ENCODE assay signal across 14 mouse cellular contexts in the genomic region with DNA sequence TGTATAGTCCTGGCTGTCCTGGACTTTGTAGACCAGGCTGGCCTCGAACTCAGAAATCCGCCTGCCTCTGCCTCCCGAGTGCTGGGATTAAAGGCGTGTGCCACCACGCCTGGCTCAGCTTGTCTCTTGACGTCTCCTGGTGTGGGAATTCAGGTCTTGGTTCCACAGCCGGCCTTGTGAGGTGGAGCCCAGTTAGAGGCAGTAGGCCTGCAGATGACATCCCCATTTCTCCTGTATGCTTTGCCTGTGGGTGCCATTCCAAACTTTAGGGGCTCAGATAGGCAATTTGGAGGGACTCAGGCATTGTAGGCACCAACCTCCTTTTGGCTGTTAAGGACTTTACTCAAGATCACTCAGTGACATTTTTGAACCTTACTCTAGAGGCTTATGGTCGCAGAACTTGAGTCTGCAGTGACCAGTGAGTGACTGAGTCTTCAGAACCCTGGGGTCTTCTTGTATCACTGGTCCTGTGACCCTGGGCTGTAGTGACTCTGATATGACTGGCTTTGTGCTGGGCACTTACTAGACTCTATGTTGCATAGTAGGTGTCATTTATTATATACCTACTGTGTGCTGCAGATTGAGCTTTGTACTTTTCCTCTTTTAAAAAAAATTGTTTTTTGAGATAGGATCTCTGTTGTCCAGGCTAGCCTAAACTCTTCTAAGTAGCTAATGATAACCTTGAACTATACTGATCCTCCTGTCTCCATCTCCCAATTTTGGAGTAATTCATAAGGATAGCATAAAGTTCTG. TPM values are rescaled to one million over a fixed set of nuclear protein-coding genes. Genes with fewer than 3 reads are reported as not detected.
DNase-seq lines count a peak whose midpoint lies in the region; ATAC-seq and TF ChIP-seq lines count a peak whose summit lies in the region.
"Had no signal": no experiment of that assay in that cellular context is flagged by ENCODE, and none has a peak within 500 bp of the region (broad histone marks: within the 10 kb centered on the region; RNA-seq: fewer than 3 reads in every experiment).

No protein-coding gene starts in this region.

- WGBS in cerebellum, adult 2 months: 86% methylated on average over 8 of the region's 8 CpGs
- WGBS in hindbrain, embryonic 14.5 days: 88% methylated on average over 8 of the region's 8 CpGs
- WGBS in hindbrain, embryonic 10.5 days: 93% methylated on average over 8 of the region's 8 CpGs
- 95% methylated on average over 8 of the region's 8 CpGs for WGBS in midbrain, embryonic 14.5 days
- 93% methylated on average over 8 of the region's 8 CpGs for WGBS in midbrain, embryonic 13.5 days

- ATAC-seq in hindbrain, embryonic 14.5 days (ENCODE audit: low FRiP score): no peak
- no peak for ATAC-seq in midbrain, embryonic 14.5 days (ENCODE audit: low FRiP score, low TSS enrichment)
- ATAC-seq in midbrain, embryonic 13.5 days: no peak

- H3K9me3 ChIP-seq in hindbrain, embryonic 14.5 days (ENCODE audit: control insufficient read depth, low read length): no peaks in the 10 kb centered on the region
- H3K9me3 ChIP-seq in hindbrain, embryonic 10.5 days: no peaks in the 10 kb centered on the region
- no peaks in the 10 kb centered on the region for H3K9me3 ChIP-seq in midbrain, embryonic 14.5 days (ENCODE audit: control insufficient read depth, low read length)
- no peaks in the 10 kb centered on the region for H3K9me3 ChIP-seq in midbrain, embryonic 13.5 days

- no peaks in the 10 kb centered on the region for H3K79me2 ChIP-seq in myocyte (ENCODE audit: control insufficient read depth, insufficient read depth)

- H3K4me3 ChIP-seq in cerebellum, adult 2 months (replicated peaks; ENCODE audit: insufficient read depth, low read depth, low read length): no peak overlapping the region
- peak overlapping the region; percentile 56 for H3K4me3 ChIP-seq in hindbrain, embryonic 14.5 days (replicated peaks; ENCODE audit: low read length)
- H3K4me3 ChIP-seq in hindbrain, embryonic 10.5 days: no peak overlapping the region
- peak overlapping the region; percentile 52; the same call in 1 of the 2 replicates for H3K4me3 ChIP-seq in midbrain, embryonic 14.5 days (replicated peaks; ENCODE audit: low read depth, low read length)
- H3K4me3 ChIP-seq in midbrain, embryonic 13.5 days (replicated peaks): no peak overlapping the region
- H3K4me3 ChIP-seq in myocyte: peak overlapping the region; percentile 22

- H3K27ac ChIP-seq in cerebellum, adult 2 months (ENCODE audit: insufficient read depth, low read length): no peak overlapping the region
- no peak overlapping the region for H3K27ac ChIP-seq in hindbrain, embryonic 14.5 days
- no peak overlapping the region for H3K27ac ChIP-seq in hindbrain, embryonic 10.5 days
- no peak overlapping the region for H3K27ac ChIP-seq in midbrain, embryonic 14.5 days (replicated peaks; ENCODE audit: low read depth, low read length)
- no peak overlapping the region for H3K27ac ChIP-seq in midbrain, embryonic 13.5 days

- TF ChIP-seq CTCF in cerebellum, adult 2 months (IDR thresholded peaks at IDR 0.05; ENCODE audit: borderline replicate concordance, insufficient read depth, low read depth, low read length): no peak

- H3K9ac ChIP-seq in hindbrain, embryonic 14.5 days: no peak overlapping the region
- no peak overlapping the region for H3K9ac ChIP-seq in midbrain, embryonic 14.5 days (replicated peaks; ENCODE audit: low read length)
- no peak overlapping the region for H3K9ac ChIP-seq in midbrain, embryonic 13.5 days (replicated peaks)

- H3K4me1 ChIP-seq in cerebellum, adult 2 months (ENCODE audit: control insufficient read depth, insufficient read depth, low read length): peaks cover 4% of the 10 kb centered on the region; the same call in 1 of the 2 replicates
- peaks cover 4% of the 10 kb centered on the region; the same call in 1 of the 2 replicates for H3K4me1 ChIP-seq in hindbrain, embryonic 14.5 days (replicated peaks; ENCODE audit: control insufficient read depth, insufficient read depth, low read length)
- H3K4me1 ChIP-seq in hindbrain, embryonic 10.5 days (replicated peaks): peaks cover 33% of the 10 kb centered on the region
- H3K4me1 ChIP-seq in midbrain, embryonic 14.5 days (ENCODE audit: control insufficient read depth, insufficient read depth, low read length): no peaks in the 10 kb centered on the region
- peaks cover 24% of the 10 kb centered on the region for H3K4me1 ChIP-seq in midbrain, embryonic 13.5 days (replicated peaks)

- no peaks in the 10 kb centered on the region for H3K27me3 ChIP-seq in cerebellum, adult 2 months (ENCODE audit: control insufficient read depth, insufficient read depth, low read length)
- no peaks in the 10 kb centered on the region for H3K27me3 ChIP-seq in hindbrain, embryonic 14.5 days (ENCODE audit: control insufficient read depth, insufficient read depth, low read length)
- peaks cover 8% of the 10 kb centered on the region for H3K27me3 ChIP-seq in hindbrain, embryonic 10.5 days (ENCODE audit: insufficient read depth, poor library complexity, severe bottlenecking)
- no peaks in the 10 kb centered on the region for H3K27me3 ChIP-seq in midbrain, embryonic 14.5 days (ENCODE audit: control insufficient read depth, insufficient read depth, low read length)
- H3K27me3 ChIP-seq in midbrain, embryonic 13.5 days: no peaks in the 10 kb centered on the region
- no peaks in the 10 kb centered on the region for H3K27me3 ChIP-seq in myocyte (ENCODE audit: control insufficient read depth, insufficient read depth, insufficient read length)

- no peaks in the 10 kb centered on the region for H3K36me3 ChIP-seq in hindbrain, embryonic 14.5 days (replicated peaks; ENCODE audit: control insufficient read depth, insufficient read depth)
- H3K36me3 ChIP-seq in hindbrain, embryonic 10.5 days: no peaks in the 10 kb centered on the region
- no peaks in the 10 kb centered on the region for H3K36me3 ChIP-seq in midbrain, embryonic 14.5 days (ENCODE audit: control insufficient read depth, insufficient read depth, low read length)
- H3K36me3 ChIP-seq in midbrain, embryonic 13.5 days: 0 out of 2 replicates have a peak, but pooled peaks cover 2% of the 10 kb centered on the region
- H3K36me3 ChIP-seq in myocyte (ENCODE audit: control insufficient read depth, insufficient read depth): no peaks in the 10 kb centered on the region

- H3K4me2 ChIP-seq in hindbrain, embryonic 14.5 days (replicated peaks): peak overlapping the region; percentile 71; the same call in 1 of the 2 replicates
- H3K4me2 ChIP-seq in midbrain, embryonic 14.5 days (ENCODE audit: low read length): no peak overlapping the region
- no peak overlapping the region for H3K4me2 ChIP-seq in midbrain, embryonic 13.5 days (replicated peaks)
- no peak overlapping the region for H3K4me2 ChIP-seq in myocyte (ENCODE audit: low read depth)

- peak; percentile 17 to 35 for DNase-seq in cerebellum, adult 2 months
- no peak for DNase-seq in cerebellum, postnatal 36 days
- no peak for DNase-seq in hindbrain, embryonic 14.5 days (ENCODE audit: low spot score)
- DNase-seq in hindbrain, embryonic 10.5 days (ENCODE audit: low spot score): no peak
- no peak for DNase-seq in midbrain, embryonic 14.5 days
- DNase-seq in urinary bladder, adult 18-20 months (ENCODE audit: low spot score in 2 of 2): no peak
- DNase-seq: adrenal gland, postnatal 14 days; cerebellum, postnatal 14 days; gastrocnemius, postnatal 36 days; lung, adult 18-20 months; thymus, postnatal 25 days had no signal

- no peak for TF ChIP-seq POLR2A in cerebellum, adult 2 months (IDR thresholded peaks at IDR 0.05; ENCODE audit: borderline replicate concordance, insufficient read depth, low read length)
- no peak for TF ChIP-seq POLR2A in myocyte (IDR thresholded peaks at IDR 0.05; ENCODE audit: insufficient read length, low read depth)

- no peak overlapping the region for H3ac ChIP-seq in myocyte (ENCODE audit: control insufficient read depth, insufficient read length)

TF ChIP-seq in myocyte, 11 proteins besides CTCF, POLR2A, EP300 and RAD21 (continues in another document):
- TF ChIP-seq E2F4 (IDR thresholded peaks at IDR 0.05; ENCODE audit: insufficient read depth) (no peak), MYOD1 (IDR thresholded peaks at IDR 0.05; ENCODE audit: control insufficient read depth in 1 of 3, insufficient read length in 2 of 3, low read depth in 2 of 3) (no peak), SRF (IDR thresholded peaks at IDR 0.05; ENCODE audit: control insufficient read depth, insufficient read length, low read depth) (no peak), USF1 (IDR thresholded peaks at IDR 0.05; ENCODE audit: low read depth) (no peak), TCF12 (IDR thresholded peaks at IDR 0.05; ENCODE audit: insufficient read depth, poor library complexity, severe bottlenecking) (no peak), REST (IDR thresholded peaks at IDR 0.05; ENCODE audit: insufficient read depth, insufficient read length) (no peak), POLR2AphosphoS2 (IDR thresholded peaks at IDR 0.05; ENCODE audit: insufficient read length, low read depth) (no peak), CEBPB (IDR thresholded peaks at IDR 0.05; ENCODE audit: insufficient read depth, poor library complexity, severe bottlenecking) (no peak)

RNA-seq across cellular contexts. Expression of a gene that starts 1.3 kb away (rescaled TPM):
- polyA plus RNA-seq in cerebellum, adult 2 months (2012; rRNA removed): 47.0 and 53.0 TPM in 2 replicates
- polyA plus RNA-seq in hindbrain, embryonic 14.5 days (2014; fragmentation: Nextera tagmentation; extraction: Ambion mirVana): 32.9 and 35.8 TPM in 2 replicates
- polyA plus RNA-seq in hindbrain, embryonic 10.5 days (2016; fragmentation: Nextera tagmentation; extraction: Ambion mirVana): 10.7 and 13.0 TPM in 2 replicates
- 23.4 and 23.6 TPM in 2 replicates for polyA plus RNA-seq in midbrain, embryonic 14.5 days (2014; fragmentation: Nextera tagmentation; extraction: Ambion mirVana)
- 13.2 and 14.5 TPM in 2 replicates for polyA plus RNA-seq in midbrain, embryonic 13.5 days (2015; fragmentation: Nextera tagmentation; extraction: Ambion mirVana)
- polyA plus RNA-seq in myocyte (2012; fragmentation: generic; extraction: Trizol): 5.8 TPM

RNA-seq across cellular contexts. Expression of a gene that starts 21.3 kb away (rescaled TPM):
- polyA plus RNA-seq in cerebellum, adult 2 months (2012; rRNA removed): 5.4 and 6.1 TPM in 2 replicates
- polyA plus RNA-seq in hindbrain, embryonic 14.5 days (2014; fragmentation: Nextera tagmentation; extraction: Ambion mirVana): 0.20 and 0.36 TPM in 2 replicates
- 0.25 and 0.56 TPM in 2 replicates for polyA plus RNA-seq in hindbrain, embryonic 10.5 days (2016; fragmentation: Nextera tagmentation; extraction: Ambion mirVana)
- 0.14 and 0.26 TPM in 2 replicates for polyA plus RNA-seq in midbrain, embryonic 14.5 days (2014; fragmentation: Nextera tagmentation; extraction: Ambion mirVana)
- polyA plus RNA-seq in midbrain, embryonic 13.5 days (2015; fragmentation: Nextera tagmentation; extraction: Ambion mirVana): 0.19 TPM in 1 of 2 replicates, not detected in the other
- 0.11 TPM for polyA plus RNA-seq in myocyte (2012; fragmentation: generic; extraction: Trizol)
- polyA plus RNA-seq: erythroblast, embryonic 14.5 days had no signal

RNA-seq across cellular contexts. Expression of a gene that starts 52.3 kb away (rescaled TPM):
- not detected in 2 replicates for polyA plus RNA-seq in cerebellum, adult 2 months (2012; rRNA removed)
- polyA plus RNA-seq in hindbrain, embryonic 14.5 days (2014; fragmentation: Nextera tagmentation; extraction: Ambion mirVana): not detected in 2 replicates
- not detected in 2 replicates for polyA plus RNA-seq in hindbrain, embryonic 10.5 days (2016; fragmentation: Nextera tagmentation; extraction: Ambion mirVana)
- polyA plus RNA-seq in midbrain, embryonic 14.5 days (2014; fragmentation: Nextera tagmentation; extraction: Ambion mirVana): not detected in 2 replicates
- polyA plus RNA-seq in midbrain, embryonic 13.5 days (2015; fragmentation: Nextera tagmentation; extraction: Ambion mirVana): not detected in 2 replicates
- not detected for polyA plus RNA-seq in myocyte (2012; fragmentation: generic; extraction: Trizol)
- polyA plus RNA-seq: erythroblast, embryonic 14.5 days had no signal

Comparison
In these comparisons a context has a peak if more than half of its experiments do, and no peak if none do; other contexts are left out.
1. DNase-seq: peak in cerebellum, adult 2 months (2 of 2); none in cerebellum, postnatal 36 days (0 of 2), hindbrain, embryonic 14.5 days (single experiment), hindbrain, embryonic 10.5 days (single experiment), midbrain, embryonic 14.5 days (single experiment) and urinary bladder, adult 18-20 months (0 of 2).
2. H3K4me3 ChIP-seq: peak in hindbrain, embryonic 14.5 days (single experiment), midbrain, embryonic 14.5 days (single experiment) and myocyte (single experiment); none in cerebellum, adult 2 months (single experiment), hindbrain, embryonic 10.5 days (single experiment) and midbrain, embryonic 13.5 days (single experiment).